Mouse (Mus musculus): ENCODE data around the gene Dram1.

Gene Dram1

GRCm38 (mm10) chr10:88350687-88351086 lies 28.2 kb downstream of the Dram1 start:
- DNase-seq (ENCODE audit: low spot score): no peak

- no peak for DNase-seq (ENCODE audit: low spot score)
Measured at GRCm38 (mm10) chr10:88349800-88350199, 29.1 kb downstream of the Dram1 start.

- no peak for DNase-seq (ENCODE audit: low spot score)
Measured at GRCm38 (mm10) chr10:88346454-88347245, 32.2 kb downstream of the Dram1 start.

GRCm38 (mm10) chr10:88345899-88346401 lies 32.9 kb downstream of the Dram1 start:
- no peak for DNase-seq (ENCODE audit: low spot score)

- no peak for DNase-seq (ENCODE audit: low spot score)
Measured at GRCm38 (mm10) chr10:88341368-88341767, 37.5 kb downstream of the Dram1 start.

- DNase-seq (ENCODE audit: low spot score): no peak
Measured at GRCm38 (mm10) chr10:88340660-88341059, 38.2 kb downstream of the Dram1 start.

GRCm38 (mm10) chr10:88330695-88331094 lies 48.2 kb downstream of the Dram1 start:
- peak; percentile 47 for DNase-seq (ENCODE audit: low spot score)

- no peak for DNase-seq (ENCODE audit: low spot score)
Measured at GRCm38 (mm10) chr10:88328056-88328450, 50.8 kb downstream of the Dram1 start.

- peak; percentile 83 for DNase-seq (ENCODE audit: low spot score)
Measured at GRCm38 (mm10) chr10:88327160-88328055, 51.5 kb downstream of the Dram1 start.

GRCm38 (mm10) chr10:88321739-88322138 lies 57.1 kb downstream of the Dram1 start:
- peak; percentile 86 for DNase-seq (ENCODE audit: low spot score)

- DNase-seq (ENCODE audit: low spot score): peak; percentile 38
Measured at GRCm38 (mm10) chr10:88320714-88321416, 58.0 kb downstream of the Dram1 start.

- peak; percentile 68 for DNase-seq (ENCODE audit: low spot score)
Measured at GRCm38 (mm10) chr10:88318179-88318578, 60.7 kb downstream of the Dram1 start.

- no peak for DNase-seq (ENCODE audit: low spot score)
Measured at GRCm38 (mm10) chr10:88317151-88317550, 61.7 kb downstream of the Dram1 start.

GRCm38 (mm10) chr10:88314841-88315240 lies 64.0 kb downstream of the Dram1 start:
- DNase-seq (ENCODE audit: low spot score): no peak

- DNase-seq (ENCODE audit: low spot score): no peak
Measured at GRCm38 (mm10) chr10:88309851-88310250, 69.0 kb downstream of the Dram1 start.

GRCm38 (mm10) chr10:88306235-88306634 lies 72.6 kb downstream of the Dram1 start:
- no peak for DNase-seq (ENCODE audit: low spot score)

GRCm38 (mm10) chr10:88304302-88304701 lies 74.6 kb downstream of the Dram1 start:
- DNase-seq (ENCODE audit: low spot score): peak; percentile 81

GRCm38 (mm10) chr10:88303079-88303478 lies 75.8 kb downstream of the Dram1 start:
- DNase-seq (ENCODE audit: low spot score): no peak

- DNase-seq (ENCODE audit: low spot score): no peak
Measured at GRCm38 (mm10) chr10:88301802-88302470, 76.9 kb downstream of the Dram1 start.

- DNase-seq (ENCODE audit: low spot score): no peak
Measured at GRCm38 (mm10) chr10:88296991-88297390, 81.9 kb downstream of the Dram1 start.

- no peak for DNase-seq (ENCODE audit: low spot score)
Measured at GRCm38 (mm10) chr10:88295091-88295490, 83.8 kb downstream of the Dram1 start.

- no peak for DNase-seq (ENCODE audit: low spot score)
Measured at GRCm38 (mm10) chr10:88288061-88288460, 90.8 kb downstream of the Dram1 start.
